Mouse (Mus musculus): ENCODE data around the gene Aplp1.

The Aplp1 gene

GRCm38 (mm10) chr7:30408639-30409038, 36.7 kb downstream of the Aplp1 start:
- no peak for DNase-seq

GRCm38 (mm10) chr7:30402343-30402742, 43.0 kb downstream of the Aplp1 start:
- no peak for DNase-seq

- no peak for DNase-seq
These were observed 45.7 kb downstream of the Aplp1 start for GRCm38 (mm10) chr7:30399671-30400070.

- no peak for DNase-seq
These were observed 50.5 kb downstream of the Aplp1 start for GRCm38 (mm10) chr7:30394871-30395270.

GRCm38 (mm10) chr7:30394379-30394778, 51.0 kb downstream of the Aplp1 start:
- no peak for DNase-seq

GRCm38 (mm10) chr7:30393631-30394030, 51.7 kb downstream of the Aplp1 start:
- DNase-seq = no peak

- no peak for DNase-seq
These were observed 52.4 kb downstream of the Aplp1 start for GRCm38 (mm10) chr7:30392746-30393520.

All from cerebellum, adult 8-10 months (tissue).